Mouse (Mus musculus): ENCODE measurements around the gene Haus3. TPM values are rescaled to one million over a fixed set of nuclear protein-coding genes. Genes with fewer than 3 reads are reported as not detected.

Gene Haus3
- total and polyA plus RNA-seq, 3 experiments = 0.92 to 4.8 (median 3.2) TPM

- intact Hi-C loops (cut with DNase I) = no loop called here
- Histone ChIP-seq H3K27me3 (ENCODE audit: control insufficient read depth, insufficient read depth, low read length) (no peaks in the 10 kb centered on the region), H3K36me3 (ENCODE audit: control insufficient read depth, insufficient read depth, low read length) (peaks cover 4% of the 10 kb centered on the region), H3K9ac (ENCODE audit: low read depth, low read length) (no peak overlapping the region), H3K4me3 (no peak overlapping the region), H3K4me1 (ENCODE audit: control insufficient read depth, insufficient read depth, low read length) (peaks cover 2% of the 10 kb centered on the region; the same call in 1 of the 2 replicates), H3K27ac (no peak overlapping the region), H3K79me2 (replicated peaks; ENCODE audit: control insufficient read depth, insufficient read depth, low read length) (no peaks in the 10 kb centered on the region)
- no peak for TF ChIP-seq EP300 (IDR thresholded peaks at IDR 0.05; ENCODE audit: insufficient read depth, low read depth, low read length)
- 0 out of 2 replicates have a peak, but pooled peaks have one; percentile 14 for TF ChIP-seq POLR2A (IDR thresholded peaks at IDR 0.05; ENCODE audit: insufficient read depth, low read depth, low read length)
- WGBS = 77% methylated on average over 5 of the region's 5 CpGs
- peak in 1 of 2 experiments; percentile 1 for DNase-seq
Observed at GRCm38 (mm10) chr5:34174550-34175402, 5.4 kb upstream of the Haus3 start.

GRCm38 (mm10) chr5:34174021-34174420 lies 4.7 kb upstream of the Haus3 start:
- intact Hi-C loops (cut with DNase I) = no loop called here
- Histone ChIP-seq H3K79me2 (replicated peaks; ENCODE audit: control insufficient read depth, insufficient read depth, low read length) (no peaks in the 10 kb centered on the region), H3K4me1 (ENCODE audit: control insufficient read depth, insufficient read depth, low read length) (peaks cover 3% of the 10 kb centered on the region; the same call in 1 of the 2 replicates), H3K36me3 (ENCODE audit: control insufficient read depth, insufficient read depth, low read length) (peaks cover 4% of the 10 kb centered on the region), H3K27ac (no peak overlapping the region), H3K4me3 (no peak overlapping the region), H3K9ac (ENCODE audit: low read depth, low read length) (no peak overlapping the region), H3K27me3 (ENCODE audit: control insufficient read depth, insufficient read depth, low read length) (no peaks in the 10 kb centered on the region)
- WGBS = 88% methylated on average over 2 of the region's 2 CpGs
- TF ChIP-seq CTCF (IDR thresholded peaks at IDR 0.05) (no peak), POLR2A (IDR thresholded peaks at IDR 0.05; ENCODE audit: insufficient read depth, low read depth, low read length) (no peak), EP300 (IDR thresholded peaks at IDR 0.05; ENCODE audit: insufficient read depth, low read depth, low read length) (no peak)
- DNase-seq = no peak

GRCm38 (mm10) chr5:34170726-34171125 lies 1.4 kb upstream of the Haus3 start:
- 26% methylated on average over 4 of the region's 4 CpGs for WGBS
- Histone ChIP-seq H3K4me1 (ENCODE audit: control insufficient read depth, insufficient read depth, low read length) (peaks cover 5% of the 10 kb centered on the region; the same call in 1 of the 2 replicates), H3K27me3 (ENCODE audit: control insufficient read depth, insufficient read depth, low read length) (no peaks in the 10 kb centered on the region), H3K79me2 (replicated peaks; ENCODE audit: control insufficient read depth, insufficient read depth, low read length) (no peaks in the 10 kb centered on the region), H3K27ac (peak overlapping the region; percentile 86), H3K9ac (ENCODE audit: low read depth, low read length) (no peak overlapping the region), H3K36me3 (ENCODE audit: control insufficient read depth, insufficient read depth, low read length) (peaks cover 7% of the 10 kb centered on the region), H3K4me3 (no peak overlapping the region)
- intact Hi-C loops (cut with DNase I) = loop anchor here (1.0 kb wide), 1 partner anchor 12 kb away; no protein-coding TSS in a partner anchor
- TF ChIP-seq EP300 (IDR thresholded peaks at IDR 0.05; ENCODE audit: insufficient read depth, low read depth, low read length) (no peak), POLR2A (IDR thresholded peaks at IDR 0.05; ENCODE audit: insufficient read depth, low read depth, low read length) (0 out of 2 replicates have a peak, but pooled peaks have one; percentile 9)
- DNase-seq = no peak

GRCm38 (mm10) chr5:34169954-34170353 lies 627 bp upstream of the Haus3 start:
- no peak for DNase-seq
- 80% methylated on average over 3 of the region's 3 CpGs for WGBS
- Histone ChIP-seq H3K36me3 (ENCODE audit: control insufficient read depth, insufficient read depth, low read length) (peaks cover 9% of the 10 kb centered on the region), H3K27me3 (ENCODE audit: control insufficient read depth, insufficient read depth, low read length) (no peaks in the 10 kb centered on the region), H3K9ac (ENCODE audit: low read depth, low read length) (peak overlapping the region; percentile 80), H3K4me3 (peak overlapping the region; percentile 91), H3K27ac (peak overlapping the region; percentile 86), H3K79me2 (replicated peaks; ENCODE audit: control insufficient read depth, insufficient read depth, low read length) (no peaks in the 10 kb centered on the region), H3K4me1 (ENCODE audit: control insufficient read depth, insufficient read depth, low read length) (peaks cover 5% of the 10 kb centered on the region; the same call in 1 of the 2 replicates)
- intact Hi-C loops (cut with DNase I) = loop anchor here (1.0 to 5.0 kb wide), 2 partner anchors 12 to 197 kb away; partner anchors contain the start of gene Fam193a
- TF ChIP-seq EP300 (IDR thresholded peaks at IDR 0.05; ENCODE audit: insufficient read depth, low read depth, low read length) (no peak), POLR2A (IDR thresholded peaks at IDR 0.05; ENCODE audit: insufficient read depth, low read depth, low read length) (no peak)

GRCm38 (mm10) chr5:34167857-34168256 lies 1.5 kb downstream of the Haus3 start:
- 71% methylated on average over 4 of the region's 4 CpGs for WGBS
- H3K27me3 ChIP-seq (ENCODE audit: control insufficient read depth, insufficient read depth, low read length) = no peaks in the 10 kb centered on the region
- H3K27ac ChIP-seq = no peak overlapping the region
- H3K36me3 ChIP-seq (ENCODE audit: control insufficient read depth, insufficient read depth, low read length) = peaks cover 9% of the 10 kb centered on the region
- intact Hi-C loops (cut with DNase I) = loop anchor here (5.0 kb wide), 1 partner anchor 199 kb away; the partner anchor contains the start of gene Fam193a
- H3K4me3 ChIP-seq = no peak overlapping the region
- DNase-seq = no peak
- TF ChIP-seq CTCF (IDR thresholded peaks at IDR 0.05) = no peak
- TF ChIP-seq POLR2A (IDR thresholded peaks at IDR 0.05; ENCODE audit: insufficient read depth, low read depth, low read length) = no peak
- no peak for TF ChIP-seq EP300 (IDR thresholded peaks at IDR 0.05; ENCODE audit: insufficient read depth, low read depth, low read length)
- H3K79me2 ChIP-seq (replicated peaks; ENCODE audit: control insufficient read depth, insufficient read depth, low read length) = no peaks in the 10 kb centered on the region
- no peak overlapping the region for H3K9ac ChIP-seq (ENCODE audit: low read depth, low read length)
- H3K4me1 ChIP-seq (ENCODE audit: control insufficient read depth, insufficient read depth, low read length) = peaks cover 5% of the 10 kb centered on the region; the same call in 1 of the 2 replicates

GRCm38 (mm10) chr5:34165793-34166192 lies 3.5 kb downstream of the Haus3 start:
- no peak overlapping the region for H3K27ac ChIP-seq
- TF ChIP-seq CTCF (IDR thresholded peaks at IDR 0.05) = no peak
- no peak for TF ChIP-seq POLR2A (IDR thresholded peaks at IDR 0.05; ENCODE audit: insufficient read depth, low read depth, low read length)
- TF ChIP-seq EP300 (IDR thresholded peaks at IDR 0.05; ENCODE audit: insufficient read depth, low read depth, low read length) = no peak
- no peak overlapping the region for H3K9ac ChIP-seq (ENCODE audit: low read depth, low read length)
- intact Hi-C loops (cut with DNase I) = loop anchor here (5.0 kb wide), 1 partner anchor 202 kb away; the partner anchor contains the start of gene Fam193a
- 35% methylated on average over 4 of the region's 4 CpGs for WGBS
- DNase-seq = no peak
- peaks cover 5% of the 10 kb centered on the region; the same call in 1 of the 2 replicates for H3K4me1 ChIP-seq (ENCODE audit: control insufficient read depth, insufficient read depth, low read length)
- no peak overlapping the region for H3K4me3 ChIP-seq
- H3K27me3 ChIP-seq (ENCODE audit: control insufficient read depth, insufficient read depth, low read length) = no peaks in the 10 kb centered on the region
- H3K79me2 ChIP-seq (replicated peaks; ENCODE audit: control insufficient read depth, insufficient read depth, low read length) = no peaks in the 10 kb centered on the region
- H3K36me3 ChIP-seq (ENCODE audit: control insufficient read depth, insufficient read depth, low read length) = peaks cover 5% of the 10 kb centered on the region
